Mouse (Mus musculus) cerebellum, adult 2 months (tissue): ENCODE data around the gene Slc7a11. TPM values are rescaled to one million over a fixed set of nuclear protein-coding genes. Genes with fewer than 3 reads are reported as not detected.

ENCODE experiments used
- DNase-seq, 2 experiments: peaks; one replicate each; pipeline ENCODE4 v3.0.0; 2021
- H3K27ac ChIP-seq: fragments of 200-500 bp; 2 replicates; pipeline ENCODE4 v1.5.1; 2012; ENCODE audit warnings: low read length, control low read depth, inconsistent platforms; ENCODE audit not compliant: insufficient read depth
- H3K27me3 ChIP-seq: fragments of 200-500 bp; 2 replicates; pipeline ENCODE4 v1.6.1; 2012; ENCODE audit warnings: inconsistent platforms, mild to moderate bottlenecking, low read length, moderate library complexity; ENCODE audit not compliant: control insufficient read depth, insufficient read depth
- H3K4me1 ChIP-seq: fragments of 200-500 bp; 2 replicates; pipeline ENCODE4 v1.6.1; 2011; ENCODE audit warnings: low read length; ENCODE audit not compliant: control insufficient read depth, insufficient read depth
- H3K4me3 ChIP-seq: fragments of 200-500 bp; replicated peaks from 2 replicates; pipeline ENCODE3; 2011; ENCODE audit warnings: mild to moderate bottlenecking, low read depth, low read length, control low read depth; ENCODE audit not compliant: insufficient read depth
- CTCF ChIP-seq: fragments of 200-500 bp; IDR thresholded peaks from 2 replicates; pipeline ENCODE4 v1.5.1; 2011; ENCODE audit warnings: low read depth, mild to moderate bottlenecking, control low read depth, low read length, moderate library complexity, borderline replicate concordance; ENCODE audit not compliant: insufficient read depth
- POLR2A ChIP-seq: fragments of 200-500 bp; IDR thresholded peaks from 2 replicates; pipeline ENCODE4 v1.6.1; 2011; ENCODE audit warnings: low read length, control low read depth, borderline replicate concordance; ENCODE audit not compliant: insufficient read depth
- WGBS: fragments of 180-500 bp; shearing (Covaris S2); methylation state at CpG from one replicate; pipeline ENCODE4 v1.1.7; 2018; 5-methylcytosine and 5-hydroxymethylcytosine counted together
- polyA plus RNA-seq: library from polyadenylated mRNA; depleted of rRNA; stranded (reverse); fragments of >200 nt; gene quantifications from 2 replicates; pipeline ENCODE4 v1.2.3, GENCODE M21; 2012

Gene Slc7a11
- polyA plus RNA-seq, 1 experiment: 5.7 TPM

DNA sequence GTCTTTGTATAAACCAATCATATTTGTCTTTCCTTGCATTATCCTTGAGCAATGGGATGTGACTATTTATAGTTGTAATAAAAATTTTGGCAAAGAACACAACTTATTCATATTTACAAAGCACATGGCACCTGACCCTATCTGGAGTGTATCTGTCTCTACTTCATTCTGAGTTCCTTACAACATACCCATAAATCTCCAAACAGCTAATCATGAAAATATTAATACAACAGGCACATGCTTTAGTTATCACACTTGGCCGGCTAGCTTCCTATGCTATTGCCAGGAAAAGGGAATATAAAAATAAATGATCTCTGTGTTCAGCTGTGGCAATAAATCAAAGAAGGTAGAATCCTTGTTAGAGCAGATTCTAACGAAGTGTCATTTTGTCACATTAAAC, 257.5 kb downstream of the Slc7a11 start:
- TF ChIP-seq POLR2A: no peak
- no peak for TF ChIP-seq CTCF
- H3K27ac ChIP-seq: no peak overlapping the region
- no peaks in the 10 kb centered on the region for H3K4me1 ChIP-seq
- WGBS: 75% methylated on average over 2 of the region's 2 CpGs
- no peak for DNase-seq
- no peaks in the 10 kb centered on the region for H3K27me3 ChIP-seq
- no peak overlapping the region for H3K4me3 ChIP-seq

DNA sequence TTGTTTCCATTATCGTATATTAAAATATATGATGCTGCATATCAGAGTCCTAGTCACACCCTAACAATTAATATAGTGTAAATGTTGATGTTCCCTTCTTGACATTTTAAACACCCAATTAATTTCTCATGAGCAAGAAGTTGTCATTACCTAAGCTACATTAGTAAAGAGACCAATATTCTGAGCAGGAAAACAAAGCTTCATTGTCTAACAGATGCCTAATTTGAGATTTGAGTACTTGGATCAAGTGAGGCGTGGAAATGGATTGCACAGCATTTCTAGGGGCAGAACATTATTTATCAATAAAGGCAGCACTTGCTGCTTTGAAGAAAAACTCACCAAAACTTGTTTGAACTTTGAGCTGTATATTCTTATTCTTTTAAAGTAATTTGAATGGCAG, 282.7 kb downstream of the Slc7a11 start:
- Histone ChIP-seq H3K27me3 (no peaks in the 10 kb centered on the region), H3K4me1 (no peaks in the 10 kb centered on the region), H3K4me3 (no peak overlapping the region), H3K27ac (no peak overlapping the region)
- no peak for TF ChIP-seq CTCF
- TF ChIP-seq POLR2A: no peak
- no peak for DNase-seq
- WGBS: 80% methylated on average over 2 of the region's 2 CpGs

DNA sequence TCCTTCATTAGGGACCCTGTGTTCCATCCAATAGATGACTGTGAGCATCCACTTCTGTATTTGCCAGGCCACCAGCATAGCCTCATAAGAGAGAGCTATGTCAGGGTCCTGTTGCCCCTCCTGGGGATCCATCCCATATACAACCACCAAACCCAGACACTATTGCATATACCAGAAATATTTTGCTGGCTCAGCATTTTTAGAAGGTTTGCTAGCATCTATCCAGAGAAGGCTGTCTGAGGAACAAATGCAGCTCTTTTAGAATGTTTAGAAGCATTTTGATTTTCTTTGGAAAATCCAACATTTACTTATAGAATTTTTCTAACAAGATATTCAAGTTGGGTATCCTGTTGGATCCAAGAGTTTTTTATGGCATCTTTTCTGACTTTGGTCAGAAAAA, 299.3 kb downstream of the Slc7a11 start:
- TF ChIP-seq POLR2A (no peak), CTCF (no peak)
- Histone ChIP-seq H3K4me1 (no peaks in the 10 kb centered on the region), H3K4me3 (no peak overlapping the region), H3K27ac (no peak overlapping the region), H3K27me3 (no peaks in the 10 kb centered on the region)
- no peak for DNase-seq

DNA sequence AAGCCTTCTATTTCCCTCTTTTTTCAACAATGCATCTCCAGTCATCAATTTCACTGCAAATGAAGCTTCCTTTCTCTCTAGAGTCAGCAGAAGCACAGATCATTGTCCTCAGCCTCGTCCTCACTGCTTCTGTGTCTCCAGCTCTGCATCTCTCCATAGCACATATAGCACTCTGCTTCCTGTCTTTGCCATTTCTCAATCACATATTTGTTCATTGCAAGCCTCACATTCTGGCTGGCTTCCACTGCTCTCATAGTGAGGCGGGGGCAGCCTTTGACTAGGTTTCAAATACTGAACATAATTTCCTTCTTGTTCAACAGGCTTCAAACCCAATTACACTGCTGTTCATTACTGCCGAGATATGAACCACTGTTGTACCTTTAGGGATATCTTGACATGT, 305.1 kb downstream of the Slc7a11 start:
- H3K4me1 ChIP-seq: no peaks in the 10 kb centered on the region
- no peak overlapping the region for H3K4me3 ChIP-seq
- no peak for DNase-seq
- no peaks in the 10 kb centered on the region for H3K27me3 ChIP-seq
- WGBS: 63% methylated on average over 3 of the region's 3 CpGs
- H3K27ac ChIP-seq: no peak overlapping the region
- TF ChIP-seq CTCF: no peak
- TF ChIP-seq POLR2A: no peak

DNA sequence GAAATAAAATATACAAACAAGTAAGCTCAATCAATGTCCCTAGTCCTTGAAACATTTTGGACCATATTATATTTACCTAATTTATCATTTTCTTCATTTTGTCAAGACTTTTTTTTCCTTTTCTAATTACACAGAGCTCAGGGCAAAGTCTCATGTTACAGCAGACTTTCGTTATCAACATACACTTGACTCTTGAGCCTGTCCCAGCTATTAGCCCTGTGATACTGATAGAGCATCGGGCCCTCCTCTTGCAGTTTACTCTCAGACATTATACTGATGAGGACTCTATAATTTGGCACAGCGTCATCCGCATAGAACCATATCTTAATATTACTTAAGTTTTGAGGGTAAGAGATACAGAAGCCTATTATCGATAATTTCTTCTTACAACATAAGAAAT, 311.2 kb downstream of the Slc7a11 start:
- TF ChIP-seq CTCF: no peak
- no peak for TF ChIP-seq POLR2A
- no peaks in the 10 kb centered on the region for H3K27me3 ChIP-seq
- H3K27ac ChIP-seq: no peak overlapping the region
- no peak overlapping the region for H3K4me3 ChIP-seq
- no peaks in the 10 kb centered on the region for H3K4me1 ChIP-seq
- 91% methylated on average over 5 of the region's 5 CpGs for WGBS
- DNase-seq: no peak

DNA sequence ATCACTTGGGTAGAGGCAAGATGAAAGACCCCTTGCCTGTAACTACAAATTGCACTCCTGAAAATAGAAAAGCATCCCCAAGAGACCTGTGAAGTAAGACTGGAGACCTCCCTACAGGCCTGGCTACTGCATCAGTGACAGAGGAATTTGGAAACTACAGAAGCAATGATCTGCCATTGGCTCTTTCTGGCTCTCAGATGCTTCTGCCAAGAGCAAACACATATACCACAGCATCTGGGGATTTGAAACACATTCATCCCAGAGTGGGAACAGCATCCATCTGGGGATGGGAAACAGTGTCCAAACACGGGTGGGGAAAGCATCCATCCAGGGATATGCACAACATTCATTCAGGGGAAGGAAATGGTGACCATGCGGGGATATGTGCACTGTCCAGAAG, 313.1 kb downstream of the Slc7a11 start:
- H3K4me1 ChIP-seq: no peaks in the 10 kb centered on the region
- H3K4me3 ChIP-seq: no peak overlapping the region
- H3K27me3 ChIP-seq: no peaks in the 10 kb centered on the region
- TF ChIP-seq CTCF: no peak
- no peak for TF ChIP-seq POLR2A
- H3K27ac ChIP-seq: no peak overlapping the region
- WGBS: 63% methylated on average over 2 of the region's 2 CpGs
- DNase-seq: no peak

DNA sequence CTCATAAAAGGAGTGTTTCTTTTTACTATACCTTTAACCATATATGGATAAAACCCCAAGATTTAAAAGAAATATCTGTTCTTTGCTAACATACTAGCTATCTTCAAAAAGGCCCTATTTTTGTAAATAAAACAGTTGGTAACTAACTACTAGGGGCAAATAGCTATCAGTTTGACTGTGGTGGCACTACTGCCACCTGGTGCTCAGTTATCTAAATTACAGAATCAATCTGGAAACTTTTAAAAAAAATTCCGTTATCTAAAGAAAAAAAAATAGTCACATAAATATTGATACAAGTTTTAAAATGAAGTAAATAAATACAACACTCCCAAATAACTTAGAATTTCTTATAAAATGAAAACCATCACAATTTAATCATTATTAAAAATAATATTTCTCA, 322.4 kb downstream of the Slc7a11 start:
- Histone ChIP-seq H3K27ac (no peak overlapping the region), H3K4me3 (no peak overlapping the region), H3K27me3 (no peaks in the 10 kb centered on the region), H3K4me1 (no peaks in the 10 kb centered on the region)
- no peak for DNase-seq
- WGBS: 55% methylated on average over 1 of the region's 1 CpGs
- TF ChIP-seq POLR2A: no peak
- TF ChIP-seq CTCF: no peak

DNA sequence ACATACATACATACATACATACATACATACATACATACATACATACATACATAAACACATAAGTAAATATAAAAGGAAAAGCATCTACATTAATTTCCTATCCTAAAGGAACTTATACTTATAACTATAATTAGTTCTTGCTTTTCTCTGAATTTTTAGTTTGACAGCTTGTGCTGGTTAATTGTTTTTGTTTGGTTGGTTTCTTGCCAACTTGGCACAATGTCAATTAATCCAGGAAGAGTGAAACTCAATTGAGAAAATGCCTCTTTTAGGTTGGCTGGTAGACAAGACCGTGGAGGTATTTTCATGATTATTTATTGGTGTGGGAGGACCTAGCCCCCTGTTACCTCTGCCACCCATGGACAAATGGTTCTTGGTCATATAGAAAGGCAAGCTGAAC, 327.1 kb downstream of the Slc7a11 start:
- Histone ChIP-seq H3K4me3 (no peak overlapping the region), H3K4me1 (no peaks in the 10 kb centered on the region), H3K27ac (no peak overlapping the region), H3K27me3 (no peaks in the 10 kb centered on the region)
- TF ChIP-seq CTCF (no peak), POLR2A (no peak)
- DNase-seq: peak in 1 of 2 experiments; percentile 4
- 13% methylated on average over 1 of the region's 1 CpGs for WGBS
